Mouse (Mus musculus) regulatory T cell (primary cell): Measurements from ENCODE around the gene Spp1.
"Not testable (repeated sequence)": the region's sequence is repeated elsewhere in the genome, so short reads cannot be mapped to it uniquely, and the experiment has no call there.

Experiments used
- in situ Hi-C: fragments of 300-600 bp; cut with MboI, MseI; formaldehyde crosslinking; loops from one replicate; pipeline ENCODE4 v1.15.1; 2025; ENCODE audit warnings: high pct_unique_total_duplicates

The Spp1 gene

DNA sequence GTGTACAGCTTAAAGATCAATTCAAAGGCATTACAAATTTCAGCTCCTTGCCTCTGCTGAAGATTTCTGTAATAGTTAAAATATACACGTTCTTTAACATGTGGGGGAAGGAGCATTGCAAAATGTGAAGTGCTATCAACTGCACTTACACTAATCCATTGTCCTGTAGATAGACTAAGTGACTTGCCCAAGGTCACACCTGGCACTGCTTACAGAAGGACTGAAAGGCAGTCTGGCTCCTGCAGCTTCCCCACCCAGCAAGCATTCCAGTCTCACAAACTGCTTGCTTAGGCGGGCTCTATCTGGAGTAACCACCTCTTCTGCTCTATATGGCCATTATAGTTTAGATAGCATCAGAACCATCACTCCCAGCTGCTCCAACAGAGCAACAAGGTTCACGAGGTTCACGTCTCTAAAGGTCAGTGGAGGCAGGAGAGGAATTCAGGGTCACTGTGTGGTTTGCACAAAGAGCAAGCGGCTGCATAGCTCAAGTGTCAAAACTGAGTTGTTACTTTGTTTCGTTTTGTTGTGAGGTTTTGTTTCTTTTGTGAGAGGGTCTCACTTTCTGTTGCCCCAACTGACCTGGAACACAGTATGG lies 851 bp upstream of the Spp1 start:
- in situ Hi-C loops = no loop called here

- in situ Hi-C loops = no loop called here
Measured at GRCm38 (mm10) chr5:104436406-104437076, 1.6 kb downstream of the Spp1 start.

DNA sequence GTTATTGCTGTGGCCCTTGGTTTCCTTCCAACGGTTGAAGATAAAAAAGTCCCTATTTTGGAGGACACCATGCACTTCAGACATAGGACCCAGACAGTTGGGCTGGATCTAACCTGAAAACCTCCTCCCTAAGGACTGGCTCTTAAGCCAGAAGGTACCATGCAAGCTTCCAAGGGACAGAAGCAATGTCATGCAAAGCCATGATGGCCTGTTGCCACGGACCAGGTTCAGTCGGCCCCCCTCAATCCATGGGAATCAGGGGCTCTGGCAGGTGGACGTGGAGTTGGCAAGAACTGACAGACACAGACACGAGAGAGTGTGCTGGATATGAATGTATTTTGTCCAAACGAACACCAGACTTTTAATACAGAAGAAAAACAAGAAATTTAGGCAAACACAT lies 7.5 kb downstream of the Spp1 start:
- in situ Hi-C loops = no loop called here

GRCm38 (mm10) chr5:104442850-104443249 lies 7.9 kb downstream of the Spp1 start:
- in situ Hi-C loops = no loop called here

- in situ Hi-C loops = no loop called here
Measured at GRCm38 (mm10) chr5:104446156-104446555, 11.2 kb downstream of the Spp1 start.

GRCm38 (mm10) chr5:104448346-104448745 lies 13.4 kb downstream of the Spp1 start:
- in situ Hi-C loops = not testable (repeated sequence)

GRCm38 (mm10) chr5:104449491-104449890 lies 14.6 kb downstream of the Spp1 start:
- in situ Hi-C loops = no loop called here

GRCm38 (mm10) chr5:104453075-104453474 lies 18.2 kb downstream of the Spp1 start:
- in situ Hi-C loops = no loop called here

DNA sequence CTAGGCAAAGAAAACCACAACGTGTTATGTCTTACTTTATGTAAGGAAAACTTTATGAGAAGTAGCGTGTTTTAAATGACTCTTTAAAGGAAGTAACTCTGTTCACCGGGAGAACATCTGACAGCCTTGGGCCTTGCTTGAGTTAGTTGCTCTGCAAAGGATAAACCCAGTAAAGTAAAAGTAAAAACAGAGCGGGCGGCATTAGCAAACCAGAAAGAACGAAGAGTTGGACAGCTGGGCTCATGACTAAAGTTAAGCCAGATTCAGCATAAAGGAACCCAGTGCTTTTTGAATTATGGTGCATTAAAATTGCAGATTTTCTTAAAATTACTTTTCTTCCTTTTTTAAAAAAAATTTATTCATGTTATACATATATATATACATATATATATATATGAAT lies 19.6 kb downstream of the Spp1 start:
- in situ Hi-C loops = no loop called here

GRCm38 (mm10) chr5:104458832-104459705 lies 24.2 kb downstream of the Spp1 start, which contains the start of gene Pkd2:
Gene Pkd2, plus strand, starts transcription at chr5:104459450.
- in situ Hi-C loops = no loop called here

DNA sequence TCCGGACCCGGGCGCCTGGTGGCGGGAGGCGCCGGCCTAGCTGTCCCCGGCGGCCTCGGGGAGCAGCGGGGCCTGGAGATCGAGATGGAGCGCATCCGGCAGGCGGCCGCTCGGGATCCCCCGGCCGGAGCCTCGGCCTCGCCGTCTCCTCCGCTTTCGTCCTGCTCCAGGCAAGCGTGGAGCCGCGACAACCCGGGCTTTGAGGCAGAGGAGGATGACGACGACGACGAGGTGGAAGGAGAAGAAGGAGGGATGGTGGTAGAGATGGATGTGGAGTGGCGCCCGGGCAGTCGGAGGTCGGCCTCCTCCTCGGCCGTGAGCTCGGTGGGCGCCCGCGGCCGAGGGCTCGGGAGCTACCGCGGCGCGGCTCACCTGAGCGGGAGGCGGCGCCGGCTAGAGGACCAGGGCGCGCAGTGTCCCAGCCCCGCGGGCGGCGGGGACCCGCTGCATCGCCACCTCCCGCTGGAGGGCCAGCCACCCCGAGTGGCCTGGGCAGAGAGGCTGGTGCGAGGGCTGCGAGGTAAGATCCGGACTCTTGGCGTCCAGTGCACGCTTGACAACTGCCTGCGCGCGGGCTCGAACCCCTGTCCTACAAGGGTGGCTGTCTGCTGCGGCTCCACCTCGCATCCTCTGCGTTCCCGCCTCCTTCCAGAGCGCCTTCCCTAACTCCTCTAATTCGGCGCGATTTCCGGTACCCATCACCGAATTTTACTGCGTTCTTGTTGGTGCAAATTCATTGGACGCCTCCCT lies 25.0 kb downstream of the Spp1 start:
- in situ Hi-C loops = no loop called here

GRCm38 (mm10) chr5:104460456-104460838 lies 25.5 kb downstream of the Spp1 start:
- in situ Hi-C loops = no loop called here

DNA sequence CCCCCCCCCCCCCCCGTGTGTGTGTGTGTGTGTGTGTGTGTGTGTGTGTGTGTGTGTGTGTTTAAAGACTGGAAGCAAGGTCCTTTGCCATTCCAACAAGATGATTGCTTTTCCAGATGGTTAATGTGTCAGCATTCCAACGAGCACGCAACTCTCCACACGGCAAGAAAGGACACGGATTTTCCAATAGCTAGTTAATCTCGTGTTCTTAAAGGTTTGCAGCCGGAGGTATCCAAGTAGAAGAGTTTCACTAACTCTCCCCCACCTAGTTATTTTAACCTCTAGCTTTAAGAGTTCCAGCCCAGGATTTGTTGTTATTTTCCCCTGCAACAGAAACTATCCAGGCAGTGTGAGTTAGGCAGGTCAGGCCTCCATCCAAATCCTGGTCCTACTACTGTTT lies 25.9 kb downstream of the Spp1 start:
- in situ Hi-C loops = no loop called here

DNA sequence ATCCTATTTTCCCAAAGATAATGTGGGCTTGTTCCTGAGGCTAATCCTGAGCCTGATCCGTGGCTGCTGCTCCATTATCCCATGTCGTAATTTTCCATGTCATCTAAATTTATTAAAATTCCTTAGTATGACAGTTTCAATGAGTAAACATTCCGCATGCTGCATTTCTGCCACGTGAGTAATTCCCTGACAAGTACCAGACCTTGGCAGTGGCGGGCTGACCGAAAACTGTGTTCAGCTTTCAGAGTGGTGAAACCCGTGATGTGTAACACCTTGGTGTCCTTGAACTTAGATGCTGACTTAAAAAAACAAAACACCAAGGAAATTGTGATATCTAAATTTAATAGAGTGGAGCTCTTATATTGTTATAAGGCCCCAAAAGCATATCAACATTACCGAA lies 30.4 kb downstream of the Spp1 start:
- in situ Hi-C loops = no loop called here

GRCm38 (mm10) chr5:104465731-104466130 lies 30.8 kb downstream of the Spp1 start:
- in situ Hi-C loops = no loop called here

DNA sequence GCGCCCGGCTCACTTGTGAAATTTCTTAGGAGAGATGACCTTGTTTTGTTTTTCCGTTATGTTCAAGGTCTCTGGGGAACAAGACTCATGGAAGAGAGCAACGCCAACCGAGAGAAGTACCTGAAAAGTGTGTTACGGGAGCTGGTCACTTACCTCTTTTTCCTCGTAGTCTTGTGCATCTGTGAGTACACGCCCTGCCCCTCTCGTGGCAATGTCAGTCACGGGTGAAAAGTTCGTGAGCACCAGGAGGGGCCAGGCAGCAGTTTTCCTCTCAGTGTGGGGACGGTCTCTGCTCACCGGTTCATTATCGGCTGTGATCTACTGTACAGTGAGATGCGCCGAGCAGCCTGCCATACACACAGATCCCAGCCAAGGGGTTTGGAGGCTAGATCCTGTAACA lies 31.9 kb downstream of the Spp1 start:
- in situ Hi-C loops = no loop called here

DNA sequence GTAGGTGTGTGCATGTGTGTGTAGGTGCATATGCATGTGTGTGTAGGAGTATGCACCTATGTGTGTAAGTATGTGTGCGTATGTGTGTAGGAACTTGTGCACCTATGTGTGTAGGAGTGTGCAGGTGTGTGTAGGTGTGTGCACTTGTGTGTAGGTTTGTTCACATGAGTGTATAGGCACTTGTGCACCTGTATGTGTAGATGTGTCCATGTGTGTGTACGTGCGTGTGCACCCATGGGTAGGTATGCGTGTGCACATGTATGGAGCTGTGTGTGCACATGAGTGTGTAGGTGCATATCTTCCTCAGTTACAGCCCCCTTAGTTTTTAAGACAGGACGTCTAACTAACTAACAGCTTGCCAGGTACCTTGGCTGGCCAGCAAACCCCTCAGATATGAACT lies 33.7 kb downstream of the Spp1 start:
- in situ Hi-C loops = no loop called here

DNA sequence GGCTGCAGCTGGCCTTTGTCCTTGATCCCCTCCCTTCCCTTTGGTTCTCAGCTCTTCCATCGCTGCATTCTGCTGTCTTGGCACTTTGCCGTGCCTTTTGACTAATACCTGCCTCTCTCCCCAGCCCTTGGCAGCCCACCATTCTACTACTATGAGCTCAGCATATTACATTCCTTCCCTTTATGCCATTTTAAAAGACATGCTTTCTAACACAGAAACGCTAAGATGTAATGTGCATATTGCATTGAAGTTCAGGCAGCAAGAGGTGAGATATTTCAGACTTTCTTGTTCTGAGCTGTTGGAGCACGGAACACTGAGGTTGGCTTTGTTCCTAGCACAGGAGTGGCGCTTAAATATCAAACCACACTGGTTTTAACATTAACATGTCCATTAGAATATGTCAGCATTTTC lies 36.1 kb downstream of the Spp1 start:
- in situ Hi-C loops = no loop called here

- in situ Hi-C loops = no loop called here
Measured at GRCm38 (mm10) chr5:104472371-104472770, 37.5 kb downstream of the Spp1 start.

- in situ Hi-C loops = no loop called here
Measured at GRCm38 (mm10) chr5:104480367-104480766, 45.4 kb downstream of the Spp1 start.

DNA sequence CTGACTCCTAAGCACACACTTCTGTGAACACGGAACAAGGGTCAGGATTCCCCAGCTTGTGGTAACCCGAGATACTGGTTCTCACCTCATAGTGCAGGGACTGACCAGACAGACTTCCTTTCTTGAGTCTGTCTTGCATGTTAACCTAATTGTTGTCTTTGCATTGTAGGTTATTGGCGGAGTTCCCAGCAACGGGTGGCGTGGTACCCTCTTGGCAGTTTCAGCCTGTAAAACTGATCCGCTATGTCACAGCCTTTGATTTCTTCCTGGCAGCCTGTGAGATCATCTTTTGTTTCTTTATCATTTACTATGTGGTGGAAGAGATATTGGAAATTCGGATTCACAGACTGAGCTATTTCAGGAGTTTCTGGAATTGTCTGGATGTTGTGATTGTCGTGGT lies 47.9 kb downstream of the Spp1 start:
- in situ Hi-C loops = no loop called here
